Comparison of ENCODE assay signal across 8 mouse cellular contexts in the genomic region with DNA sequence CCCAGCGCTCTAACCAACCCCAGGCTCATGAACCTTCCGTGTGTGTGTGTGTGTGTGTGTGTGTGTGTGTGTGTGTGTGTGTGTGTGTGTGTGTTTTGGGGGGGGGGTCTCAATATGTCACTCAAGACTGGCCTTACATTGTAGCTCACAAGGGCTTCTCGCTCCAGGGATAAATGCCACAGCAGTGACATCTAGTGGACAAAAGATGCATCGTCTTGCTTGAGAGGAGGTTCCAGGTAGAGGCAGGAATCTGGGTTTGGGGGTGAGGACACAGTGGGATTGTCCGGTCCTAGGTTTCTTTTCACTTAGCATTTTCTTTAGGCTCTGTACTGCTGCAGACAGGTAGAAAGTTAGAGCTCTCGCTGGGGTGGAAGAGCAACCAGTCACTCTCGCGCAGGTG.
DNase-seq lines count a peak whose midpoint lies in the region; ATAC-seq and TF ChIP-seq lines count a peak whose summit lies in the region.
"Had no signal": no experiment of that assay in that cellular context is flagged by ENCODE, and none has a peak within 500 bp of the region (broad histone marks: within the 10 kb centered on the region; RNA-seq: fewer than 3 reads in every experiment).

No protein-coding gene starts in this region.

- H3K9ac ChIP-seq in limb, embryonic 14.5 days (ENCODE audit: low read depth, low read length, severe bottlenecking) = no peak overlapping the region
- H3K9ac ChIP-seq: heart, embryonic 13.5 days had no signal

- peak; percentile 24; the same call in 1 of the 2 replicates for ATAC-seq in limb, embryonic 14.5 days (ENCODE audit: low FRiP score, low read depth)

- H3K4me2 ChIP-seq in limb, embryonic 14.5 days (replicated peaks; ENCODE audit: low read depth, low read length, severe bottlenecking) = no peak overlapping the region
- H3K4me2 ChIP-seq: heart, embryonic 13.5 days had no signal

- H3K4me3 ChIP-seq in left cerebral cortex, adult 2 months = no peak overlapping the region
- H3K4me3 ChIP-seq in limb, embryonic 14.5 days (replicated peaks; ENCODE audit: low read length) = no peak overlapping the region
- H3K4me3 ChIP-seq: heart, embryonic 13.5 days had no signal

- H3K27me3 ChIP-seq in limb, embryonic 14.5 days (ENCODE audit: control insufficient read depth, insufficient read depth, low read length) = no peaks in the 10 kb centered on the region

- intact Hi-C loops in left cerebral cortex, adult 2 months (cut with DNase I) = no loop called here

- H3K9me3 ChIP-seq in limb, embryonic 14.5 days (ENCODE audit: control insufficient read depth, low read length) = no peaks in the 10 kb centered on the region
- H3K9me3 ChIP-seq: heart, embryonic 13.5 days had no signal

- H3K27ac ChIP-seq in left cerebral cortex, adult 2 months = no peak overlapping the region
- H3K27ac ChIP-seq in limb, embryonic 14.5 days (replicated peaks; ENCODE audit: low read depth, low read length) = no peak overlapping the region
- H3K27ac ChIP-seq: heart, embryonic 13.5 days had no signal

- TF ChIP-seq POLR2A in limb, embryonic 14.5 days (IDR thresholded peaks at IDR 0.05; ENCODE audit: borderline replicate concordance, extremely low read depth, insufficient read depth, insufficient read length) = no peak

- peak; percentile 35 to 41 for DNase-seq in left cerebral cortex, adult 2 months (ENCODE audit: extremely low spot score in 1 of 2, low spot score in 2 of 2)
- DNase-seq in left cerebral cortex, adult 8-10 months (ENCODE audit: low spot score in 2 of 2) = no peak
- peak; percentile 22 for DNase-seq in Muller cell, postnatal 12 days (ENCODE audit: inconsistent ontology term)
- DNase-seq in c-Kit-positive CD71-positive TER-119-negative erythroid progenitor cells, embryonic 14.5 days (ENCODE audit: low read depth) = peak; percentile 20
- DNase-seq in heart, postnatal 4 days = peak; percentile 52
- peak; percentile 50 for DNase-seq in limb, embryonic 14.5 days (ENCODE audit: low spot score)
- peak; percentile 81 for DNase-seq in retina, postnatal 1 day

- peak; percentile 61 for TF ChIP-seq CTCF in left cerebral cortex, adult 2 months (IDR thresholded peaks at IDR 0.05)

- peaks cover under 1% of the 10 kb centered on the region; the same call in 1 of the 2 replicates for H3K4me1 ChIP-seq in limb, embryonic 14.5 days (ENCODE audit: control insufficient read depth, insufficient read depth, low read length)
- H3K4me1 ChIP-seq: heart, embryonic 13.5 days had no signal

- 23% methylated on average over 8 of the region's 8 CpGs for WGBS in limb, embryonic 14.5 days

- H3K36me3 ChIP-seq in limb, embryonic 14.5 days (ENCODE audit: control insufficient read depth, insufficient read depth, low read length) = no peaks in the 10 kb centered on the region
- H3K36me3 ChIP-seq: heart, embryonic 13.5 days had no signal

Comparison
In these comparisons a context has a peak if more than half of its experiments do, and no peak if none do; other contexts are left out.
1. DNase-seq: peak in left cerebral cortex, adult 2 months (2 of 2), Muller cell, postnatal 12 days (single experiment), c-Kit-positive CD71-positive TER-119-negative erythroid progenitor cells, embryonic 14.5 days (single experiment), heart, postnatal 4 days (single experiment), limb, embryonic 14.5 days (single experiment) and retina, postnatal 1 day (single experiment); none in left cerebral cortex, adult 8-10 months (0 of 2).